Mouse (Mus musculus): Measurements from ENCODE around the gene Vmn2r12.
"Not testable (repeated sequence)": the region's sequence is repeated elsewhere in the genome, so short reads cannot be mapped to it uniquely, and the experiment has no call there.

The Vmn2r12 gene

DNA sequence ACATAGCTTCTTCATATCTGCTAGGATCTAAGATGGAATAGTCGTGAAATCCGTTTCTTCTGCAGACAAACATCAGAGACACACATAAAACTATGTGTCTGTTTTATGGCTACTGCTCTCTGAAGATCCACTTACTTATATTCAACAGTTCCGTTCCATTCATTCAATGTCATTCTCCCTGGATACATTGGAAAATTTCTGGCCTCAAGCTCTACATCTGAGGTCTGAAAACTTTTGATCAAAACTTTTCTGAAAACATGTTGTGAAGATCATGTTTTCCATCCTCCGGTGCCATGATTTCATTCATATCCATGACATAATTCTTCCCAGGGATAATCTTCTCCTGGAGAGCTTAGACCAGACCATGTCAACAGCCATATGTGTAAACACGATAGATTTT lies at the start of gene Vmn2r12:
TSS of gene Vmn2r12 (minus strand) at position 101 of the 400 bp plus-strand sequence.
- not testable (repeated sequence) for DNase-seq

DNA sequence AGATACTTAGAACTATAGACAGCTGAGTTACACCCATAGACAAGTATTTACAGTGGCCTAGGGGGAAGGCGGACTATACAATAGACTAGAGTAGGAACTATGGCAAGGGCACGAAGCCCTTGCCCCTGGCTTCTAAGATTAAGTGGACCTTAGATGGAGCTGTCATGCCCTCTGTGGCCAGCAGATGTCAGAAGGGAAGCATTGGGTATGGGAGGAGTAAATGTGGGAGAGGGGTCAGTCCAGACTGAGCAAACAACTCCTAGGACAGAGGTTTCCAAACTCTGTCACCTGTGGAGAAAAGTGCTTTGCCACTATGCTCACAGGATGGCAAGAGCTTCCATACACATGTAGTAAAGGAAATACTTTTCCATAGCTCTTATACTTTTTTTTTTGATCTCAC lies 41.8 kb upstream of the Vmn2r12 start:
- no peak for DNase-seq

DNA sequence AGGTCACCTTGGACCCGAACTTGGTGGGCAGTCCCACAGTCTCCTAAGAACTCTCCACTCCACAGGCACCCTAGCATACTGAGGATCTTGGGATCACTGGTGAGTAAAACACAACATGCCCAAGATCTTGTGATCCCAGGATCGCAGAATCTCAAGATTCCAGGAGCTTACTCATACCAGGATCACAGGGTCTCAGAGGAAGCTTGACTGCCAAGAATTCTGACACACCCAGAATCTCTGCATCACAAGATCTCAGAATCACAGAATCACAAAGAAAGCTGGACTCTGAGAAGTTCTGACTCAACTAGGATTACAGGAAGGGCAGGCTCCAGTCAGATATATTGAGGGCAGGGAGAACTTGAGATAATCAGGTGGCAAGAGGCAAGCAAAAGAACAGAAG lies 39.0 kb upstream of the Vmn2r12 start:
- DNase-seq, result no peak

DNA sequence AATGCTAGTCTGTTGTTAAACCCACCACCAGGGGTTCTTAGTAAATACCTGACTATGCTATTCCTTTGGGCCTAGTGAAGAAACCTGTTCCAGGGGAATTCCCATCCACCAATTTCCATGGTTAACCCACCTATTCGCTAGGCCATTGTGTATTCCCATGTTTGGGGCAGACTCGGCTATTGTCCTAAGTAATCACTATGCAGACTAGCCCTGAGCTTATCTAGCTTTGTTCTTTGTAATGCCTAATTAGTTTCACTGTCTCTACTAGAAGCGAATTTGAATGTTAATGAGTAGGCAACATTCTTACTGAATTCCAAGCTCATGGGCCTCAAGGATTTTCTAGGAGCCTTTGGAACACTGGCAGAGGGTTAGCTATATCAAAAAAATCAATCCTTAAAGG lies 1.3 kb downstream of the Vmn2r12 start:
- DNase-seq, result not testable (repeated sequence)

DNA sequence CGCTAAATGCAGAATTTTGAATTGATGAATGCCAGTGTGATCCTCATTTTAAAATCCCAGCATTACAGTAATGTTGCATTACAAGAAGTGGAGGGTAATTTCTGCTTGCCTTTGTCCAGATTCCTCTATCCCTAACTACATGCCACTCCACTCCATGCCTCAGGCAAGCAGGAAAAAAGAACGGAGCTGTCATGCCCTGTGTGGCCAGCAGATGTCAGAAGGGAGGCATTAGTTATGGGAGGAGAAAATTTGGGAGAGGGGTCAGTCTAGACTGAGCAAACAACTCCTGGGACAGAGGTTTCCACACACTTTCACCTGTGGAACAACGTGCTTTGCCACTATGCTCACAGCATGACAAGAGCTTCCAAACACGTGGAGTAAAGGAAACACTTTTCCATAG lies 25.7 kb downstream of the Vmn2r12 start:
- not testable (repeated sequence) for DNase-seq

DNA sequence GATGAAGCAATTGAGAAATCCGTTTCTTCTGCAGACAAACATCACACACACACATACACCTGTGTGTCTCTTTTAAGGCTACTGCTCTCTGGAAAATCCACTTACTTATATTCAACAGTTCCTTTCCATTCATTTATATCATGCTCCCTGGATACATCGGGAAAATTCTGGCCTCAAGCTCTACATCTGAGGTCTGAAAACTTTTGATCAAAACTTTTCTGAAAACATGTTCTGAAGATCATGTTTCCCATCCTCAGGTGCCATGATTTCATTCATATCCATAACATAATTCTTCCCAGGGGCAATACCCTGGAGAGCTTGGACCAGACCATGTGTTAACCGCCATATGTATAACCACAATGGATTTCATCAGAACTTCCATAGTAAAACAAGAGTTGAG lies 38.3 kb downstream of the Vmn2r12 start, which contains the start of gene Vmn2r11:
TSS of gene Vmn2r11 (minus strand) at position 101 of the 400 bp plus-strand sequence.
- DNase-seq, result not testable (repeated sequence)

DNA sequence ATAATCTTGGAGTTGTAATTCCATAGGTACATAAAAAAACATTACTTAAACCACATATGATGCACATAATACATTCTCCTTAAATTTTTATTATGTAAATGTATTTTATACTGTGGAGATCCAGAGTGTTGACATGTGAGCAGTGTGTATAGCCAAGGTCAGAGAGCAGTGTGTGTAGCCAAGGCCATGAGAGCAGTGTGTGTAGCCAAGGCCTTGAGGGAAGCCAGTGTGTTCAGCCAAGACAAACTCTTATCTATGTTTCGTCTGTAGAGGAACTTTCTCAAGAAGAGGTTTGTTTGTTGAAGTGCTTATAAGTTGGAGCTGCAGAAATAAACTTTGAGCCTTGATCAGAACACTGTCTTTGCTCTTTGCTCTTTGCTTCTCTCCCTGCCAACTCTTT lies 42.5 kb downstream of the Vmn2r12 start:
- no peak for DNase-seq
